Mouse (Mus musculus): Measurements from ENCODE around the gene Ankrd12. TPM values are rescaled to one million over a fixed set of nuclear protein-coding genes. Genes with fewer than 3 reads are reported as not detected.
"Not testable (repeated sequence)": the region's sequence is repeated elsewhere in the genome, so short reads cannot be mapped to it uniquely, and the experiment has no call there.

Gene Ankrd12
- total RNA-seq, 2 experiments from 2014 or later = 16.3 to 19.6 TPM

- DNase-seq (ENCODE audit: low spot score) = no peak
Measured at GRCm38 (mm10) chr17:66085038-66085437, 8.1 kb upstream of the Ankrd12 start.

- no peak for DNase-seq (ENCODE audit: low spot score)
Measured at GRCm38 (mm10) chr17:66084486-66084885, 7.6 kb upstream of the Ankrd12 start.

- DNase-seq (ENCODE audit: low spot score) = no peak
Measured at GRCm38 (mm10) chr17:66077437-66077850, 555 bp upstream of the Ankrd12 start.

GRCm38 (mm10) chr17:66076174-66076927, 538 bp downstream of the Ankrd12 start:
- DNase-seq (ENCODE audit: low spot score) = no peak

GRCm38 (mm10) chr17:66075827-66076173, 1.1 kb downstream of the Ankrd12 start:
- DNase-seq (ENCODE audit: low spot score) = no peak

- no peak for DNase-seq (ENCODE audit: low spot score)
Measured at GRCm38 (mm10) chr17:66073971-66074370, 2.9 kb downstream of the Ankrd12 start.

GRCm38 (mm10) chr17:66069036-66069435, 7.9 kb downstream of the Ankrd12 start:
- not testable (repeated sequence) for DNase-seq (ENCODE audit: low spot score)

- no peak for DNase-seq (ENCODE audit: low spot score)
Measured at GRCm38 (mm10) chr17:66065115-66065514, 11.8 kb downstream of the Ankrd12 start.

- no peak for DNase-seq (ENCODE audit: low spot score)
Measured at GRCm38 (mm10) chr17:66061241-66061938, 15.5 kb downstream of the Ankrd12 start.

- no peak for DNase-seq (ENCODE audit: low spot score)
Measured at GRCm38 (mm10) chr17:66058160-66058559, 18.7 kb downstream of the Ankrd12 start.

- DNase-seq (ENCODE audit: low spot score) = no peak
Measured at GRCm38 (mm10) chr17:66057145-66057544, 19.7 kb downstream of the Ankrd12 start.

GRCm38 (mm10) chr17:66053349-66053748, 23.5 kb downstream of the Ankrd12 start:
- DNase-seq (ENCODE audit: low spot score) = no peak

GRCm38 (mm10) chr17:66048795-66049194, 28.1 kb downstream of the Ankrd12 start:
- no peak for DNase-seq (ENCODE audit: low spot score)

- no peak for DNase-seq (ENCODE audit: low spot score)
Measured at GRCm38 (mm10) chr17:66048199-66048598, 28.7 kb downstream of the Ankrd12 start.

GRCm38 (mm10) chr17:66043679-66044078, 33.2 kb downstream of the Ankrd12 start:
- DNase-seq (ENCODE audit: low spot score) = not testable (repeated sequence)

- DNase-seq (ENCODE audit: low spot score) = no peak
Measured at GRCm38 (mm10) chr17:66041020-66041419, 35.9 kb downstream of the Ankrd12 start.

- DNase-seq (ENCODE audit: low spot score) = no peak
Measured at GRCm38 (mm10) chr17:66033239-66033638, 43.6 kb downstream of the Ankrd12 start.

- no peak for DNase-seq (ENCODE audit: low spot score)
Measured at GRCm38 (mm10) chr17:66031991-66032390, 44.9 kb downstream of the Ankrd12 start.

- no peak for DNase-seq (ENCODE audit: low spot score)
Measured at GRCm38 (mm10) chr17:66024211-66024610, 52.7 kb downstream of the Ankrd12 start.

GRCm38 (mm10) chr17:66011790-66012189, 65.1 kb downstream of the Ankrd12 start:
- DNase-seq (ENCODE audit: low spot score) = no peak

- DNase-seq (ENCODE audit: low spot score) = no peak
Measured at GRCm38 (mm10) chr17:66007892-66008291, 69.0 kb downstream of the Ankrd12 start.

GRCm38 (mm10) chr17:66007473-66007872, 69.4 kb downstream of the Ankrd12 start:
- no peak for DNase-seq (ENCODE audit: low spot score)
